Mouse (Mus musculus) bone marrow, adult 2 months (tissue): Measurements from ENCODE around the gene Nav3.

Experiments used
- CTCF ChIP-seq: fragments of 200-500 bp; IDR thresholded peaks from 2 replicates; pipeline ENCODE4 v1.5.1; 2011; ENCODE audit warnings: low read length, control low read depth; ENCODE audit not compliant: control insufficient read depth, insufficient read depth
- POLR2A ChIP-seq: fragments of 200-500 bp; IDR thresholded peaks from 2 replicates; pipeline ENCODE4 v1.6.1; 2011; ENCODE audit warnings: low read depth, mild to moderate bottlenecking, control low read depth, low read length, borderline replicate concordance; ENCODE audit not compliant: control insufficient read depth

GRCm38 (mm10) chr10:110103255-110103654, 352.7 kb downstream of the Nav3 start:
- no peak for TF ChIP-seq POLR2A
- TF ChIP-seq CTCF = no peak
